Mouse (Mus musculus) megakaryocyte-erythroid progenitor cell, adult 5-6 weeks (primary cell): ENCODE measurements around the gene Alox12e. TPM values are rescaled to one million over a fixed set of nuclear protein-coding genes. Genes with fewer than 3 reads are reported as not detected.
"Not testable (repeated sequence)": the region's sequence is repeated elsewhere in the genome, so short reads cannot be mapped to it uniquely, and the experiment has no call there.

Source experiments
- ATAC-seq: replicated peaks from 2 replicates; pipeline ENCODE4 v1.8.0; 2016; ENCODE audit warnings: mild to moderate bottlenecking, inconsistent platforms; ENCODE audit not compliant: severe bottlenecking, poor library complexity, low FRiP score, low TSS enrichment
- total RNA-seq, 2 experiments: library from RNA; stranded (forward) in 1 of 2; stranded (reverse) in 1 of 2; fragments of 200-1000, 215-1000 nt in 1 of 2; fragments of >200 nt in 1 of 2; fragmentation: Nextera tagmentation in 1 of 2; gene quantifications; 2 replicates each; pipeline ENCODE4 v1.2.3; 2014 to 2017

Alox12e gene
- total RNA-seq (2014; fragmentation: Nextera tagmentation) (not detected in 2 replicates), total RNA-seq (2017) (not detected in 2 replicates)

- ATAC-seq, result no peak
Measured at GRCm38 (mm10) chr11:70322528-70322927, at the start of gene Alox12e. Gene Alox12e (minus strand): TSS chr11:70322628.

- ATAC-seq, result not testable (repeated sequence)
Measured at GRCm38 (mm10) chr11:70368626-70369025, 46.2 kb upstream of the Alox12e start.

- not testable (repeated sequence) for ATAC-seq
Measured at GRCm38 (mm10) chr11:70367701-70368100, 45.3 kb upstream of the Alox12e start.

DNA sequence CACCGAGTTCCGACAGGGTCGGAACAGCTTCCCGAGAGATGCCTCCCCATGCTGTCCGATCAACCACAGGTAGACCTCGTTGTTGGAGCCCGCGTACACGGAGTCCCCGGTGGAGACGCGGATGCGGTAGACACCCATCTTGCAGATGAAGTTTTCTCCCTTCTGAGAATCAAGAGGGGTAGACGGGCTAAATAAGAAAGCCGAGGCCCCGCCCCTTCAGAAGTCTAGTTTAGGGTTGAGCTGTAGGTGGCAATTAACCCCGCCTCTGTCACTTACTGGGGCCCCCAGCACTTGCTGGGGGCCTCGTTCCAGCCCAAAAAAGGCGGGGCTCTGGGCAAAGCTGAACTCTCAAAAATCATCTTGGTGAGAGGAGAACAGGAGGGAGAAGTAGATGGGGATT, 29.4 kb upstream of the Alox12e start, which contains the start of gene Alox15:
Gene Alox15, minus strand, starts transcription at position 164 of the 400 bp plus-strand sequence.
- peak; percentile 55; the same call in 1 of the 2 replicates for ATAC-seq

GRCm38 (mm10) chr11:70348630-70349029, 26.2 kb upstream of the Alox12e start:
- ATAC-seq, result no peak

- no peak for ATAC-seq
Measured at GRCm38 (mm10) chr11:70347861-70348260, 25.4 kb upstream of the Alox12e start.

DNA sequence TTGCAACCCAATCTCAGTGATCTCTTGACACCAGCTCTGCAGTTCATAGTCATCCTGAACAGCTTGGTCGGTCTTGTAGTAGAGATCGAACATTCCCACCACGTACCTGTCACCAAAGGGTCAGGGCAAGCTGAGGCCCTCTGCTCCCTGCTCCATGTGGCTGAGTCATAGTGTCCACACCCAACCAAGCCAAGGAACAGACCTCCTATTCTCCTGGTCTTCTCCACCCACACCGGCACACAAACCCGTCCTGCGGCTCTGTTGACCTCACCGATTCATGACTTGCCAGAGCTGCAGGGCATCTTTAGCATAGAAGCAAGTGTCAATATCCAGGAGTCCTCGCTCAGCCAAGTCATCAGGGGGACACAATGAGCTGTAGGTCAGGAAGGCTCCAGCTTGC, 23.1 kb upstream of the Alox12e start:
- no peak for ATAC-seq

DNA sequence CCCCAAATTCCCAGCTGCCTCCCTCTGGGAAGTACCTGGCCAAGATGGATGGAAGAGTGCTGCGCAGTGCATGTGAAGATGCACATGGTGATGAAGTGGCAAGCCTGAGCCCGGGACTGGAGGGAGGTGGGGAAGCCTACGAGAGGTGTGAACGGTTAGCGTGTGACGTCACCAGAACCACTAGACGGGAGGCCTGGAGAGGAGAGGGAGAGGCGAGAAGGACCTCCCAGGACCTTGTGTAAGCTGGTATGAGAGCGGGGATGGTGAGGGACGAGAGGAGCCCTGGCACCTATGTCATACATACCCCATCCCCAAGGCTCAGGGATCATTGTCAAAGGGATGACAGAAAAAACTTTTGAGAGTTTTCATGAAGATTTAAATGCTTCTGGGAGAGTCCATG, 22.6 kb upstream of the Alox12e start:
- no peak for ATAC-seq

GRCm38 (mm10) chr11:70339481-70339880, 17.1 kb upstream of the Alox12e start:
- ATAC-seq, result no peak

DNA sequence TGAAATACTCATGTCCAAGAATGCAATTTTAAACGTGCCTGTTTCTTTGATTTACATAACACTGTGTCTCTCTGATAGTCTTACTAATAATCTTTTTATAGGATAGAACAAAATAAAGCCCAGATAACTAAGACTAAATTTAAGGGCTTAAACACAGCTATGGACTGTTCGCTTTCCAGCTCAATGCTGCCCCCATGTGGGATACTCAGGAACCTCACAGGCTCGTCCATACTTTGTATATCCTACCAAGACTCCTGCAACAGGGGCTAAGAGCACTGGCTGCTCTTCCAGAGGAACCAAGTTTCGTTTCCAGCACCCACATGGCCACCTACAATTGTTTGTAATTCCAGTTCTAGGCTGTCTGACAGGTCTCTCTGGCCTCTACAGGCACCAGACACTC, 12.0 kb upstream of the Alox12e start:
- ATAC-seq, result peak; percentile 71

GRCm38 (mm10) chr11:70324726-70325125, 2.3 kb upstream of the Alox12e start:
- ATAC-seq, result no peak

GRCm38 (mm10) chr11:70321664-70322063, 764 bp downstream of the Alox12e start:
- ATAC-seq, result peak; percentile 73

GRCm38 (mm10) chr11:70319614-70320013, 2.8 kb downstream of the Alox12e start:
- ATAC-seq, result no peak

GRCm38 (mm10) chr11:70313833-70314232, 8.6 kb downstream of the Alox12e start:
- ATAC-seq, result no peak

DNA sequence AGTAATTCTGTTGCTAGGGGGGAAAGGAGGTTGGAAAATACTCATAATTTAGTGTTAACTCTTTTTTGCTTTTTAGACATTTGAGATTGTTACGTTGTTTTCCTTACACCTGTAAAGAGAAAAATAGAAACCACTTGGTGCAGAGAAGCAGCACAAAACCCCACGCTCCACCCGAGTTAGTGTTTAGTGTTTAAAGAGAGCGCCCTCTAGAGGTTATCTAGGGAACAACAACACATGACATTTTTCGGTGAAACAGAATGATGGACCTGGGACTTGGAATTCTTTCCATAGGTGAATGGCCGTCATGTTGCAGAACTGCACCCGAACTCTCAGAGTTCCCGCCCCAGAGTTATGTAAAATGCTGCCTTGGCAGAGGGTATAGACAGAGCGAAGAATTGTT, 13.1 kb downstream of the Alox12e start:
- ATAC-seq, result no peak

GRCm38 (mm10) chr11:70308296-70308695, 14.1 kb downstream of the Alox12e start:
- no peak for ATAC-seq

GRCm38 (mm10) chr11:70306159-70306558, 16.3 kb downstream of the Alox12e start:
- ATAC-seq, result no peak

DNA sequence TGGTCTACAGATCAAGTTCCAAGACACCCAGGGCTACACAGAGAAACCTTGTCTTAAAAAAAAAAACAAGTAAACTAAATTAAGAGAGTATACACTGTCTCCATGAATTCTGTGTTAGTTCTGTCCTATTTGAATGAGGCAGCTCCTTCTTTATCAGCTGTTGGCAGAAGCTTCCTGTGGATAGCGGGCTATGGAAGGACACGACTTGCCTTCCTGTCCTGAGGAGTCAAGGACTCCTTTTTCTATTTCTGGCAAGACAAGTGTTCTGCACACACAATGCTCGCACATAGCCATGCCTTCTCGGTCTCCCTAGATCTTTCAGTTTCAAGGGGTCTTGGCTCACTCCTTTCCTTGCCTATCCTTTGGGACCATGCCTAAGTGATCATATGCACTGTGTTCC, 20.1 kb downstream of the Alox12e start:
- ATAC-seq, result no peak

GRCm38 (mm10) chr11:70297836-70298454, 24.5 kb downstream of the Alox12e start:
- ATAC-seq, result peak; percentile 44; the same call in 1 of the 2 replicates

DNA sequence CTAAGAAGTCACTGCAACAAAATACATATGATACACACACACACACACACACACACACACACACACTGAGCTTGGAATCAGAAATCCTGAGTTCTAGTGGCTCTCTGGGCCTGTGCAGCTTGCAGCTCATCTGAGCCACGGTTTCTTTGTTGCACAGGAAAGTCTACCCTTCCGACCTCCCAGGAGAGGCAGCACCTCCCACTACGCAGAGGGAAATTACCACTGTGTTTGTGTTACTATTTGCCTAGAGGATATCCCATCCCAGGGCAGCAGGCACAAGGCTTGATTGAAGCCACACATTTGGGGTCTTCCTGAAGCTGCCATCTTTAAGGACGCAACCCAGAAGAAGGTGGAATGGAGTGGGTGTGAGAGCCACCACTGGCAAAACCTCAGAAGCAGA, 25.0 kb downstream of the Alox12e start:
- ATAC-seq, result no peak

GRCm38 (mm10) chr11:70293881-70294280, 28.5 kb downstream of the Alox12e start:
- no peak for ATAC-seq

- no peak for ATAC-seq
Measured at GRCm38 (mm10) chr11:70291235-70291634, 31.2 kb downstream of the Alox12e start.
